Mouse (Mus musculus): ENCODE measurements around the gene Cuzd1. TPM values are rescaled to one million over a fixed set of nuclear protein-coding genes. Genes with fewer than 3 reads are reported as not detected.

Cuzd1 gene
- total RNA-seq (2023): not detected

GRCm38 (mm10) chr7:131322192-131322591 lies at the start of gene Cuzd1:
Gene Cuzd1 (minus strand): TSS chr7:131322292.

GRCm38 (mm10) chr7:131370648-131371469 lies 48.8 kb upstream of the Cuzd1 start, which contains the start of gene Pstk:
Gene Pstk (plus strand): TSS chr7:131371141.

DNA sequence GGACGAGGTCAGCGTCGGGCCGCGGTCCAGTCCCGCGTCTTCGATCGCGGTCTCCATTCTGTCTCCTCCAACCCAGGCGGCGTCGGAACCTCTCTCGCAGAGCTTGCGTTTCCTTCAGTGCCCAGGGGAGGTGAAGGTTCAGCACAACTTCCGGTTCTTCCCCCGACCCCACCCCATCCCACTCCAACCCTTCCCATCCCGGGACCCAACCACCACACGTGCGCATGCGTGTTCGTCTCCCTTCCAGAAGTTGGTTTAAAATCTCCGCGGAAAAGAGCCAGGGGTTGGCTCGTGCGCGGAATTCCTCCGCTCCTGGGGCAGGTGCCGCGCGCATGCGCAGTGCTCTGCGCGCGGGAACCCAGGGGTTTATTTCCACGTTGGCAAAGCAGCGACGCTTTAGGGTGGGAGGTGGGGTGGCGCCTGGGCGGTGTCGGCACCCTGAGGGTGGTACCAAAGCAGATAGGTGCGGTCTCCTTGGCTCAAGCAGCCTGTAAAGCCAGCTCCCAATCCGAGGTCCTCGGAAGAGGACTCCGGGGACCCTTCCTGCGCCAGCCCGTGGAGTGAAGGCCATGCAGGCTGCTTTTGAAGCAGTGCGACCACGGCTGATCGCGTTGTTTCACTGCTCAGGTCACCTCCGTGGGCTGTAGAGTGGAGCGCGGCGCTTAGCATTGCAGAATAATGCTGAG lies 40.7 kb upstream of the Cuzd1 start, which contains the start of gene 2310057M21Rik:
2310057M21Rik (minus strand) TSS at position 145 of the 686 bp plus-strand sequence.

DNA sequence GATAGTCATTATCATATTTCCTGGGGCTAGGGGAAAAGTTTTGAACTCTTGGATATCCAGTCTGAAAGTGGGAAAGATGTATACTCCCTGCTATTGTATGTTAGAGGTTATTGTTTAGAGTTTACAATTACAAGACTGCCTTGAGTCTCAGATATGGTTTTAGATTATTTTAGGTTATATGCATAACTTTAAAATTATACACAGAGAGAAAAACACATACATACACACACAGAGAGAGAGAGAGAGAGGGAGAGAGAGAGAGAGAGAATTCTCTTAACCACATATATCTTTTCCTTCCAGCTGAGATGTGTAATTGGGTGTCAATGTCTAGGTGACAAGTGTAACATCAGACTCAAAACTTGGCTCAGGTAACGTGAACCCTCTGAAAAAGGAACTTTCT lies 11.5 kb upstream of the Cuzd1 start, which contains the start of gene Fam24a:
Fam24a (plus strand) TSS at position 301 of the 400 bp plus-strand sequence.

GRCm38 (mm10) chr7:131329416-131329815 lies 7.3 kb upstream of the Cuzd1 start, which contains the start of gene Fam24b:
Gene Fam24b (minus strand): TSS chr7:131329516.

Other genes starting within 250 kb of the Cuzd1 start
- not detected for gene 4933402N03Rik, start 176.0 kb downstream of the Cuzd1 start, total RNA-seq (2023)
- not detected for gene 5430419D17Rik, start 147.9 kb downstream of the Cuzd1 start, total RNA-seq (2023)
- 1 to 10 TPM in 1 of 2 experiments, not detected in 1; 1.5 TPM for gene Fam24b, start 7.2 kb upstream of the Cuzd1 start, total RNA-seq (2023)
- gene Fam24a, start 11.6 kb upstream of the Cuzd1 start, total RNA-seq (2023): not detected
- 10 to 100 TPM; 22.5 to 29.6 TPM for gene 2310057M21Rik, start 40.5 kb upstream of the Cuzd1 start, total RNA-seq (2023)
- 10 to 100 TPM; 26.7 to 29.1 TPM for gene Pstk, start 48.8 kb upstream of the Cuzd1 start, total RNA-seq (2023)
- 10 to 100 TPM; 80.2 to 80.4 TPM for gene Ikzf5, start 88.2 kb upstream of the Cuzd1 start, total RNA-seq (2023)
- 10 to 100 TPM; 21.1 to 23.9 TPM for gene Acadsb, start 88.3 kb upstream of the Cuzd1 start, total RNA-seq (2023)
- not detected for gene Hmx3, start 220.6 kb upstream of the Cuzd1 start, total RNA-seq (2023)
- gene Hmx2, start 226.5 kb upstream of the Cuzd1 start, total RNA-seq (2023): not detected
- 10 to 100 TPM; 57.3 to 71.8 TPM for gene Bub3, start 237.9 kb upstream of the Cuzd1 start, total RNA-seq (2023)

Data from T-cell, adult 66 days (primary cell).